Mouse (Mus musculus) cortical plate, adult 2 months (tissue): ENCODE data around the gene Dhrs1. TPM values are rescaled to one million over a fixed set of nuclear protein-coding genes. Genes with fewer than 3 reads are reported as not detected.

Experiments
- H3K27ac ChIP-seq: fragments of 200-500 bp; 2 replicates; pipeline ENCODE4 v1.5.1; 2012; ENCODE audit warnings: low read length, control low read depth, inconsistent platforms; ENCODE audit not compliant: insufficient read depth
- H3K4me1 ChIP-seq: fragments of 200-500 bp; 2 replicates; pipeline ENCODE4 v1.6.1; 2011; ENCODE audit warnings: low read length; ENCODE audit not compliant: control insufficient read depth, insufficient read depth
- H3K4me3 ChIP-seq: fragments of 200-500 bp; 2 replicates; pipeline ENCODE4 v1.5.1; 2011; ENCODE audit warnings: mild to moderate bottlenecking, low read length, control low read depth; ENCODE audit not compliant: insufficient read depth
- CTCF ChIP-seq: fragments of 200-500 bp; IDR thresholded peaks from 2 replicates; pipeline ENCODE4 v1.5.1; 2011; ENCODE audit warnings: mild to moderate bottlenecking, control low read depth, low read length; ENCODE audit not compliant: insufficient read depth; ENCODE audit errors: extremely low read depth
- POLR2A ChIP-seq: fragments of 200-500 bp; IDR thresholded peaks from 2 replicates; pipeline ENCODE4 v1.6.1; 2011; ENCODE audit warnings: mild to moderate bottlenecking, low read length, control low read depth; ENCODE audit not compliant: insufficient read depth; ENCODE audit errors: extremely low read depth
- polyA plus RNA-seq: library from polyadenylated mRNA; depleted of rRNA; stranded (reverse); fragments of >200 nt; gene quantifications from 2 replicates; pipeline ENCODE4 v1.2.3, GENCODE M21; 2012; rRNA removed

Gene Dhrs1
- polyA plus RNA-seq = 117 TPM in 2 replicates

GRCm38 (mm10) chr14:55745180-55745860 lies at the start of gene Dhrs1, which contains the start of gene Nop9:
Dhrs1 (minus strand) TSS chr14:55745690.
Nop9 (plus strand) TSS chr14:55745693.
- Histone ChIP-seq H3K27ac (no peak within 1 kb of the TSS), H3K4me3 (peak within 1 kb of the TSS; percentile 65), H3K4me1 (peaks cover 2% of the 10 kb centered on the region; the same call in 1 of the 2 replicates)
- TF ChIP-seq POLR2A (peak; percentile 57; the same call in 1 of the 2 replicates), CTCF (no peak)

- no peak overlapping the region for H3K27ac ChIP-seq
- no peak overlapping the region for H3K4me3 ChIP-seq
- no peaks in the 10 kb centered on the region for H3K4me1 ChIP-seq
- TF ChIP-seq CTCF (no peak), POLR2A (no peak)
Measured at GRCm38 (mm10) chr14:55793946-55794345, 48.5 kb upstream of the Dhrs1 start.

GRCm38 (mm10) chr14:55793461-55793860 lies 48.0 kb upstream of the Dhrs1 start:
- TF ChIP-seq CTCF (no peak), POLR2A (no peak)
- Histone ChIP-seq H3K4me3 (no peak overlapping the region), H3K27ac (no peak overlapping the region), H3K4me1 (no peaks in the 10 kb centered on the region)

GRCm38 (mm10) chr14:55788256-55789050 lies 43.0 kb upstream of the Dhrs1 start, which contains the start of gene Ripk3:
Ripk3 (minus strand) TSS chr14:55788865.
- Histone ChIP-seq H3K4me1 (no peaks in the 10 kb centered on the region), H3K27ac (no peak within 1 kb of the TSS), H3K4me3 (no peak within 1 kb of the TSS)
- no peak for TF ChIP-seq POLR2A
- no peak for TF ChIP-seq CTCF

- H3K27ac ChIP-seq = no peak overlapping the region
- H3K4me1 ChIP-seq = no peaks in the 10 kb centered on the region
- H3K4me3 ChIP-seq = no peak overlapping the region
- TF ChIP-seq POLR2A = no peak
Measured at GRCm38 (mm10) chr14:55787731-55788130, 42.2 kb upstream of the Dhrs1 start.

- Histone ChIP-seq H3K27ac (no peak overlapping the region), H3K4me3 (no peak overlapping the region), H3K4me1 (no peaks in the 10 kb centered on the region)
- no peak for TF ChIP-seq CTCF
- no peak for TF ChIP-seq POLR2A
Measured at GRCm38 (mm10) chr14:55785195-55785594, 39.7 kb upstream of the Dhrs1 start.

GRCm38 (mm10) chr14:55783958-55784235 lies 38.4 kb upstream of the Dhrs1 start, which contains the start of gene Adcy4:
Adcy4 (minus strand) TSS chr14:55784095.
- peak within 1 kb of the TSS; percentile 44; the same call in 1 of the 2 replicates for H3K27ac ChIP-seq

GRCm38 (mm10) chr14:55783171-55783957 lies 37.9 kb upstream of the Dhrs1 start:
- Histone ChIP-seq H3K4me3 (peak overlapping the region; percentile 9), H3K27ac (peak overlapping the region; percentile 44; the same call in 1 of the 2 replicates), H3K4me1 (no peaks in the 10 kb centered on the region)
- no peak for TF ChIP-seq CTCF
- TF ChIP-seq POLR2A = no peak

More at GRCm38 (mm10) chr14:55783958-55784235, 38.4 kb upstream of the Dhrs1 start, which contains the start of gene Adcy4:
- H3K4me3 ChIP-seq = peak within 1 kb of the TSS; percentile 9
- TF ChIP-seq CTCF = no peak
- TF ChIP-seq POLR2A = no peak
- no peaks in the 10 kb centered on the region for H3K4me1 ChIP-seq

- Histone ChIP-seq H3K27ac (no peak overlapping the region; the same call in 1 of the 2 replicates), H3K4me3 (no peak overlapping the region), H3K4me1 (no peaks in the 10 kb centered on the region)
- TF ChIP-seq CTCF = no peak
- no peak for TF ChIP-seq POLR2A
Measured at GRCm38 (mm10) chr14:55782361-55782960, 37.0 kb upstream of the Dhrs1 start.
